Mouse (Mus musculus) stomach, postnatal 0 days (tissue): ENCODE results near the gene Lgals8.

Source experiments
- CTCF ChIP-seq: IDR thresholded peaks from 2 replicates; pipeline ENCODE4 v1.5.1; 2016; ENCODE audit warnings: antibody characterized with exemption, low read depth, mild to moderate bottlenecking, moderate library complexity
- EP300 ChIP-seq: optimal IDR thresholded peaks from 2 replicates; pipeline ENCODE3; 2016; ENCODE audit warnings: antibody characterized with exemption

- TF ChIP-seq CTCF (no peak), EP300 (no peak)
These were observed 42.7 kb upstream of the Lgals8 start for GRCm38 (mm10) chr13:12507426-12507825.
